Mouse (Mus musculus): Measurements from ENCODE around the gene Map1lc3b.

DNA sequence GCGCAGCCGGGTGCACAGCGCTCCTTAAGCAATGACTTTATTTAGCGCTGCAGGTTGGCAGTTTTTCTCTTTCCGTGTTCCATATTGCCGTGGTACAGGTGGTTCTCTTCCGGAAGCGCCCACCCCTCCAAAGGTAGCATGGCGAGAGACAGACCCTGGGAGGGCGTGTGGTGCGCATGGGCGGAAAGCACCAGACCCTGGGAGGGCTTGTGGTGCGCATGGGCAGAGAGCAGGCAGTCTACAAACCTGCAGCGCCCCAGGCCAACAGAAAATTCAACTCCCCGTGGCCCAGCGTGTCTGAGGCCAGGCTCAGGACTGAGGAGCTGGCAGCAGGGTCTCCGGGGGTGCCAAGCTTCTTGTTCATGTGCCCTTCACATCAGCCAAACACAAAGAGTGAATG is 19.4 kb upstream of the Map1lc3b start:
- TF ChIP-seq TAL1 (IDR thresholded peaks at IDR 0.05; ENCODE audit: low read length) (no peak), GATA1 (IDR thresholded peaks at IDR 0.05; ENCODE audit: low read length) (no peak)
